Mouse (Mus musculus) liver, adult 2 months (tissue): Measurements from ENCODE around the gene Kng2.

ENCODE experiments used
- CTCF ChIP-seq: fragments of 200-500 bp; IDR thresholded peaks from 2 replicates; pipeline ENCODE4 v1.5.1; 2011; ENCODE audit warnings: low read depth, low read length, control low read depth
- POLR2A ChIP-seq: fragments of 200-500 bp; IDR thresholded peaks from 2 replicates; pipeline ENCODE4 v1.6.1; 2011; ENCODE audit warnings: low read length, control low read depth; ENCODE audit not compliant: insufficient read depth; ENCODE audit errors: extremely low read depth

- no peak for TF ChIP-seq CTCF
- TF ChIP-seq POLR2A: no peak
Observed at GRCm38 (mm10) chr16:22956085-22956439, 73.2 kb downstream of the Kng2 start.
